Mouse (Mus musculus) CD4-positive, CD25-positive, alpha-beta regulatory T cell, adult 4 months (primary cell): Measurements from ENCODE around the gene Slu7. TPM values are rescaled to one million over a fixed set of nuclear protein-coding genes. Genes with fewer than 3 reads are reported as not detected.

Experiments
- ATAC-seq: one replicate; pipeline ENCODE4 v1.8.0; 2017
- polyA plus RNA-seq, 2 experiments: library from polyadenylated mRNA; unstranded; fragments of 100-300 nt; shearing (Covaris generic); gene quantifications; one replicate each; pipeline ENCODE4 v1.2.1; 2017

The Slu7 gene
- polyA plus RNA-seq, result 100 to 1,000 TPM; 103 to 115 TPM

GRCm38 (mm10) chr11:43433254-43434023 lies at the start of gene Slu7:
TSS of gene Slu7 (plus strand) at chr11:43433744.
- ATAC-seq, result peak; percentile 97

GRCm38 (mm10) chr11:43385055-43385649 lies 48.4 kb upstream of the Slu7 start:
- ATAC-seq, result peak; percentile 66

- no peak for ATAC-seq
These were observed 47.8 kb upstream of the Slu7 start for GRCm38 (mm10) chr11:43385716-43386115.

GRCm38 (mm10) chr11:43387004-43387880 lies 46.3 kb upstream of the Slu7 start:
- no peak for ATAC-seq

GRCm38 (mm10) chr11:43388122-43389097 lies 45.1 kb upstream of the Slu7 start:
- ATAC-seq, result peak; percentile 58

GRCm38 (mm10) chr11:43389118-43389517 lies 44.4 kb upstream of the Slu7 start:
- ATAC-seq, result no peak

- no peak for ATAC-seq
These were observed 40.8 kb upstream of the Slu7 start for GRCm38 (mm10) chr11:43392757-43393156.

GRCm38 (mm10) chr11:43393325-43393724 lies 40.2 kb upstream of the Slu7 start:
- no peak for ATAC-seq

GRCm38 (mm10) chr11:43395073-43395948 lies 38.2 kb upstream of the Slu7 start:
- peak; percentile 59 for ATAC-seq

- ATAC-seq, result no peak
These were observed 37.3 kb upstream of the Slu7 start for GRCm38 (mm10) chr11:43396246-43396645.

- no peak for ATAC-seq
These were observed 36.9 kb upstream of the Slu7 start for GRCm38 (mm10) chr11:43396672-43397071.

GRCm38 (mm10) chr11:43399297-43399696 lies 34.2 kb upstream of the Slu7 start:
- no peak for ATAC-seq

- no peak for ATAC-seq
These were observed 33.4 kb upstream of the Slu7 start for GRCm38 (mm10) chr11:43400131-43400530.

GRCm38 (mm10) chr11:43404150-43404807 lies 29.3 kb upstream of the Slu7 start:
- no peak for ATAC-seq

GRCm38 (mm10) chr11:43408888-43409287 lies 24.7 kb upstream of the Slu7 start:
- no peak for ATAC-seq

GRCm38 (mm10) chr11:43410291-43410690 lies 23.3 kb upstream of the Slu7 start:
- peak; percentile 66 for ATAC-seq

GRCm38 (mm10) chr11:43411413-43411812 lies 22.1 kb upstream of the Slu7 start:
- ATAC-seq, result peak; percentile 84

- ATAC-seq, result peak; percentile 60
These were observed 20.6 kb upstream of the Slu7 start for GRCm38 (mm10) chr11:43412771-43413451.

- ATAC-seq, result no peak
These were observed 16.3 kb upstream of the Slu7 start for GRCm38 (mm10) chr11:43417201-43417600.

GRCm38 (mm10) chr11:43424386-43424785 lies 9.2 kb upstream of the Slu7 start:
- no peak for ATAC-seq
